Mouse (Mus musculus) midbrain, embryonic 13.5 days (tissue): ENCODE results near the gene Rpn1. TPM values are rescaled to one million over a fixed set of nuclear protein-coding genes. Genes with fewer than 3 reads are reported as not detected.

ENCODE experiments used
- ATAC-seq: fragments of 200-750 bp; cut with Nextera tagmentation; 2 replicates; pipeline ENCODE4 v1.8.0; 2017; ENCODE audit warnings: mild to moderate bottlenecking, moderate TSS enrichment, moderate library complexity
- H3K27ac ChIP-seq: fragments of 300-500 bp; sonication (generic); 2 replicates; pipeline ENCODE4 v1.5.1; 2015; ENCODE audit warnings: inconsistent platforms, mild to moderate bottlenecking, moderate library complexity
- H3K27me3 ChIP-seq: fragments of 300-500 bp; sonication (generic); 2 replicates; pipeline ENCODE4 v1.6.1; 2015; ENCODE audit warnings: mild to moderate bottlenecking, inconsistent platforms
- H3K36me3 ChIP-seq: fragments of 300-500 bp; sonication (generic); 2 replicates; pipeline ENCODE4 v1.6.1; 2015; ENCODE audit warnings: mild to moderate bottlenecking, inconsistent platforms
- H3K4me1 ChIP-seq: fragments of 300-500 bp; sonication (generic); replicated peaks from 2 replicates; pipeline ENCODE4 v1.6.1; 2015; ENCODE audit warnings: inconsistent platforms
- H3K4me2 ChIP-seq: fragments of 300-500 bp; sonication (generic); replicated peaks from 2 replicates; pipeline ENCODE4 v1.6.1; 2015; ENCODE audit warnings: moderate library complexity, mild to moderate bottlenecking, inconsistent platforms
- H3K4me3 ChIP-seq: fragments of 300-500 bp; sonication (generic); replicated peaks from 2 replicates; pipeline ENCODE4 v1.5.1; 2015; ENCODE audit warnings: mild to moderate bottlenecking, inconsistent platforms
- H3K9ac ChIP-seq: fragments of 300-500 bp; sonication (generic); replicated peaks from 2 replicates; pipeline ENCODE4 v1.6.1; 2015; ENCODE audit warnings: mild to moderate bottlenecking, inconsistent platforms
- H3K9me3 ChIP-seq: fragments of 300-500 bp; sonication (generic); 2 replicates; pipeline ENCODE4 v1.6.1; 2016; ENCODE audit warnings: mild to moderate bottlenecking, inconsistent platforms
- WGBS: fragments of 180-500 bp; shearing (Covaris S2); methylation state at CpG from one replicate; pipeline ENCODE4 v1.1.7; 2015; 5-methylcytosine and 5-hydroxymethylcytosine counted together
- microRNA-seq: library from miRNA; unstranded; fragments of <30 nt; microRNA quantifications from one replicate; pipeline ENCODE4, GENCODE M21; 2016
- polyA plus RNA-seq: library from polyadenylated mRNA; unstranded; fragments of >200 nt; fragmentation: Nextera tagmentation; extraction: Ambion mirVana; gene quantifications from 2 replicates; pipeline ENCODE4 v1.2.1, GENCODE M21; 2015

The Rpn1 gene
- polyA plus RNA-seq, 1 experiment from 2014 or later, result 257 TPM

GRCm38 (mm10) chr6:88152127-88152705 lies 67.9 kb downstream of the Rpn1 start:
- Histone ChIP-seq H3K4me2 (no peak overlapping the region), H3K4me3 (no peak overlapping the region), H3K27me3 (no peaks in the 10 kb centered on the region), H3K9me3 (no peaks in the 10 kb centered on the region), H3K27ac (no peak overlapping the region), H3K4me1 (0 out of 2 replicates have a peak, but pooled peaks cover 4% of the 10 kb centered on the region), H3K36me3 (no peaks in the 10 kb centered on the region), H3K9ac (no peak overlapping the region)
- WGBS, result 88% methylated on average over 14 of the region's 14 CpGs
- ATAC-seq, result no peak

GRCm38 (mm10) chr6:88152979-88153378 lies 68.7 kb downstream of the Rpn1 start:
- Histone ChIP-seq H3K27ac (no peak overlapping the region), H3K27me3 (no peaks in the 10 kb centered on the region), H3K9me3 (no peaks in the 10 kb centered on the region), H3K36me3 (no peaks in the 10 kb centered on the region), H3K4me3 (no peak overlapping the region), H3K9ac (no peak overlapping the region), H3K4me2 (no peak overlapping the region), H3K4me1 (no peaks in the 10 kb centered on the region)
- no peak for ATAC-seq
- 82% methylated on average over 6 of the region's 6 CpGs for WGBS

Small RNA genes within 50 kb of the gene (microRNA-seq; reads per million reads assigned to microRNA genes)
- not detected for gene Mir6376

Other genes with a start within 250 kb of the Rpn1 start
- 3.2 and 3.3 TPM in 2 replicates for gene Gm45140, start 248.7 kb upstream of the Rpn1 start, polyA plus RNA-seq
- 34.4 and 36.9 TPM in 2 replicates for gene Isy1, start 245.7 kb upstream of the Rpn1 start, polyA plus RNA-seq
- gene Cnbp, start 233.4 kb upstream of the Rpn1 start, polyA plus RNA-seq, result 700 and 708 TPM in 2 replicates
- gene Copg1, start 196.7 kb upstream of the Rpn1 start, polyA plus RNA-seq, result 159 TPM in 2 replicates
- gene Hmces, start 170.5 kb upstream of the Rpn1 start, polyA plus RNA-seq, result 40.3 and 42.7 TPM in 2 replicates
- 21.0 and 25.5 TPM in 2 replicates for gene H1fx, start 102.8 kb upstream of the Rpn1 start, polyA plus RNA-seq
- 271 and 287 TPM in 2 replicates for gene Rab7, start 39.2 kb upstream of the Rpn1 start, polyA plus RNA-seq
- gene Gata2, start 109.4 kb downstream of the Rpn1 start, polyA plus RNA-seq, result 25.7 and 38.1 TPM in 2 replicates
- gene Dnajb8, start 137.8 kb downstream of the Rpn1 start, polyA plus RNA-seq, result not detected in 2 replicates